Mouse (Mus musculus) small intestine, adult 2 months (tissue): ENCODE measurements around the gene Alox12b.

Source experiments
- CTCF ChIP-seq: fragments of 200-500 bp; IDR thresholded peaks from 2 replicates; pipeline ENCODE4 v1.5.1; 2012; ENCODE audit warnings: low read depth, mild to moderate bottlenecking, control low read depth, inconsistent platforms, low read length, moderate library complexity, mixed read lengths; ENCODE audit not compliant: insufficient replicate concordance, insufficient read length; ENCODE audit errors: extremely low read depth
- POLR2A ChIP-seq: fragments of 200-500 bp; IDR thresholded peaks from 2 replicates; pipeline ENCODE4 v1.6.1; 2012; ENCODE audit warnings: low read depth, mild to moderate bottlenecking, control low read depth, inconsistent platforms, low read length, moderate library complexity

DNA sequence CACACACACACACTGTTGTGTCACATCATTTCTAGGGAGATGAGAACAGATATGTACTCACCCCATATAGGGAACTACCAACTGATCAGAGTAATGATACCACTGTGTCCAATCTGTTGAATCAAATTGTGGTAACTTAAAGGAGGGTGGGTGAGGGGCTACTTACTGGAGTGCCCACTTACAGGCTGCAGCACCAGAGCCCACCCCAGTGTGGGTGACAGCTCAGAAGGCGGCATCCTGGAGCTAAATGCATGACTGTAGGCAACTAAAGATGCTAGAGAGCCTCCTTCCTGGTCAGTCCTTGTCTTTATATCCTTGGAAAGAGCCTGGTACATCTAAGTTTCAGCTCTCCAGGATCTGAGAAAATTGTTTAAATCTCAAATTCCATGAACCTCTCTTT lies 42.5 kb downstream of the Alox12b start:
- TF ChIP-seq POLR2A (no peak), CTCF (no peak)
